Mouse (Mus musculus) neural tube, embryonic 14.5 days (tissue): ENCODE results near the gene Gse1. TPM values are rescaled to one million over a fixed set of nuclear protein-coding genes. Genes with fewer than 3 reads are reported as not detected.
A peak's percentile ranks its signal among the peaks of the same experiment; 100 is the strongest.

Experiments
- ATAC-seq: fragments of 200-750 bp; cut with Nextera tagmentation; 2 replicates; pipeline ENCODE4 v1.8.0; 2017; ENCODE audit warnings: low read depth, mild to moderate bottlenecking, moderate TSS enrichment, moderate library complexity
- H3K27ac ChIP-seq: fragments of 300-500 bp; sonication (generic); 2 replicates; pipeline ENCODE4 v1.5.1; 2014; ENCODE audit warnings: low read depth, mild to moderate bottlenecking, control low read depth, low read length, moderate library complexity, mixed read lengths
- H3K27me3 ChIP-seq: fragments of 300-500 bp; sonication (generic); 2 replicates; pipeline ENCODE4 v1.6.1; 2014; ENCODE audit warnings: low read length; ENCODE audit not compliant: control insufficient read depth, insufficient read depth
- H3K36me3 ChIP-seq: fragments of 300-500 bp; sonication (generic); 2 replicates; pipeline ENCODE4 v1.6.1; 2014; ENCODE audit warnings: low read length, mixed read lengths; ENCODE audit not compliant: control insufficient read depth, insufficient read depth
- H3K4me1 ChIP-seq: fragments of 300-500 bp; sonication (generic); 2 replicates; pipeline ENCODE4 v1.6.1; 2014; ENCODE audit warnings: low read length; ENCODE audit not compliant: control insufficient read depth, insufficient read depth
- H3K4me2 ChIP-seq: fragments of 300-500 bp; sonication (generic); 2 replicates; pipeline ENCODE4 v1.6.1; 2014; ENCODE audit warnings: mild to moderate bottlenecking, low read depth, low read length, control low read depth
- H3K4me3 ChIP-seq: fragments of 300-500 bp; sonication (generic); 2 replicates; pipeline ENCODE4 v1.5.1; 2014; ENCODE audit warnings: low read depth, low read length, control low read depth, mixed read lengths
- H3K9ac ChIP-seq: fragments of 300-500 bp; sonication (generic); replicated peaks from 2 replicates; pipeline ENCODE4 v1.6.1; 2014; ENCODE audit warnings: low read depth, mild to moderate bottlenecking, control low read depth, low read length, mixed read lengths
- H3K9me3 ChIP-seq: fragments of 300-500 bp; sonication (generic); 2 replicates; pipeline ENCODE4 v1.6.1; 2016; ENCODE audit warnings: low read length; ENCODE audit not compliant: control insufficient read depth
- WGBS: fragments of 180-500 bp; shearing (Covaris S2); extraction: QIAGEN DNeasy Blood & Tissue Kit; methylation state at CpG from one replicate; pipeline ENCODE4 v1.1.7; 2014; 5-methylcytosine and 5-hydroxymethylcytosine counted together
- polyA plus RNA-seq: library from polyadenylated mRNA; unstranded; fragments of >200 nt; fragmentation: Nextera tagmentation; extraction: Ambion mirVana; gene quantifications from 2 replicates; pipeline ENCODE4 v1.2.1, GENCODE M21; 2014

Gene Gse1
- polyA plus RNA-seq: 19.2 and 23.3 TPM in 2 replicates

DNA sequence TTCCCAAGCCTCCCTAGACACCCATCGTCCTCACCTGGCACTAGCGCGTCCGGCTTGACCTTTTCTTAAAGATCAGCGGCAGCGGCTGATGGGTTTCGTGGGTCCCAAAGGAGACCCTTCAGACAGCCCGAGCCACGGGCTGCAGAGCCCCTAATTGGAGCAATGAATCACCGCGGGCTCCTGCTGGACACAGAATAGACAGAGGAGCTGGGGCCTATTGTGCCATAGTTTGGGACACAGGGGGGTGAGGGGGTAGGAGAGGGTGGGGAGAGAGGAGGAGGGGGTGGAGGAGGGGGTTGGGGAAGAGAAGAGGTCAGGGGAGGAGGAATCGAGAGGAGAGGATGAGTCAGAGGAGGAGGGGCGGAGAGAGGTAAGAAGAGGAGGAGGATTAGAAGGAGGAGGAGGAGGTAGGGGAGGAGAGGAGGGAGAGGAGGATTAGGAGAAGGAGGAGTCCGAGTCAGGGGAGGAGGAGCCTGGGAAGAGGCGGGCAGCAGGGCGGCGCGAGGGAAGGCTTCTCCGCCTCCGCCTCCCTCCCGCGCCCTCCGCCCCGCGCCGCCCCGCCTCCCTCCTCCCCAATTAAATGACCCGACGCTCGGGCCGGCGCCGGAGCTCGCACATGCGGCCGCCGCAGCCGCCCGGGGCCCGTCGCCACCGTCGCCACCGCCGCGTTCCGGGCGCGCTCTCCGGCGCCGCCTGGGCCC, at the start of gene Gse1:
Gene Gse1, plus strand, starts transcription at position 566 of the 701 bp plus-strand sequence.
- H3K9ac ChIP-seq: peak within 1 kb of the TSS; percentile 75
- peak within 1 kb of the TSS; percentile 64 for H3K27ac ChIP-seq
- peak within 1 kb of the TSS; percentile 92 for H3K4me2 ChIP-seq
- H3K36me3 ChIP-seq: no peaks in the 10 kb centered on the region
- ATAC-seq: peak; percentile 53
- H3K9me3 ChIP-seq: no peaks in the 10 kb centered on the region
- H3K27me3 ChIP-seq: no peaks in the 10 kb centered on the region
- H3K4me1 ChIP-seq: peaks cover 54% of the 10 kb centered on the region
- H3K4me3 ChIP-seq: peak within 1 kb of the TSS; percentile 58
- 3% methylated on average over 19 of the region's 52 CpGs for WGBS

DNA sequence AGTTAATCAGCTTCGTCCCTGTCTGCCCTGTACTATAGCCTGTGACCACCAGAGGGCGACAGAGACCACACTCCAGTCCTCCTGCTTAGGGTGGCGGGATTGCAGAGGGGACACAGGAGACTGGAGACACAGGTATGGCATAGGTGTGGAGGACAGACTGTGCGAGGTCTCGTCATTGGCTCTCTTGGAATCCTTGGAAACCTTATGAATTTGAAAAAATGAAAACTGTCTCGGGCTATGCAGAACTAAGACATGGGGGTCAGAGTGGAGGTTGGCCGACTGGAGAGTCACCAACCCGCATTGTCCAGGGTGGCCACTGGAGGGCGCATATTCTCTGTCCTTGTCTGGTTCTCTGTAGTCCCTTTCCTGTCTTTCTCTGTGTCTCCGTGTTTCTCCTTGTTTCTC, 49.2 kb upstream of the Gse1 start:
- 0% methylated on average over 10 of the region's 10 CpGs for WGBS
- H3K27me3 ChIP-seq: peaks cover 4% of the 10 kb centered on the region; the same call in 1 of the 2 replicates
- H3K27ac ChIP-seq: no peak overlapping the region
- no peak overlapping the region for H3K9ac ChIP-seq
- peaks cover 23% of the 10 kb centered on the region for H3K4me1 ChIP-seq
- no peak overlapping the region for H3K4me3 ChIP-seq
- no peaks in the 10 kb centered on the region for H3K9me3 ChIP-seq
- H3K4me2 ChIP-seq: peak overlapping the region; percentile 24; the same call in 1 of the 2 replicates
- peak; percentile 58 for ATAC-seq
- H3K36me3 ChIP-seq: no peaks in the 10 kb centered on the region

DNA sequence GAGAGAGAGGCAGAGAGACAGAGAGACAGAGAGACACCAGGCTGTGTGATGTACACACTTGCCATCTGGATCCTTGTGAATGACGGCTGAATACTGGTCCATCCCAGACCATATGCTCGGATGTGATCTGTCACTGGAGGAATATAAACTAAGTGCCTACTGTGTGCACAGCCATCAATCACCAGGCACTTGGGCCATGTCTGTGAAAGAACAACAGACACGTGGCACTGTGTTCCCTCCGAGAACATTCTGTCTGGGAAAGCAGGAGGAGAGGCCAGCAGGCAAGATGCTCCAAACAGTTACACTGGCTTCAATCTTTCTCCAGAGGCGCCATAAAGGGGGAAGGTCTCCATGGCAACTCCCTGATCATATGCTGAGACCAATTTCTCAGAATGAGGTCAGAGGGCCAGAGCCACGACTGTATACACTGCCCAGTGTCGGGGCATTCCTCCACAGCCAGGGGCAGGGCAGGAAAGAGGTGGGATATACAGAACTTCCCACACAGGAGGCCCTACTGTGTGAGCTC, 47.7 kb upstream of the Gse1 start:
- ATAC-seq: no peak
- 20% methylated on average over 7 of the region's 7 CpGs for WGBS
- no peaks in the 10 kb centered on the region for H3K36me3 ChIP-seq
- H3K4me1 ChIP-seq: peaks cover 31% of the 10 kb centered on the region
- no peaks in the 10 kb centered on the region for H3K27me3 ChIP-seq
- no peak overlapping the region for H3K4me2 ChIP-seq
- no peak overlapping the region for H3K4me3 ChIP-seq
- no peaks in the 10 kb centered on the region for H3K9me3 ChIP-seq
- no peak overlapping the region for H3K9ac ChIP-seq
- H3K27ac ChIP-seq: no peak overlapping the region

DNA sequence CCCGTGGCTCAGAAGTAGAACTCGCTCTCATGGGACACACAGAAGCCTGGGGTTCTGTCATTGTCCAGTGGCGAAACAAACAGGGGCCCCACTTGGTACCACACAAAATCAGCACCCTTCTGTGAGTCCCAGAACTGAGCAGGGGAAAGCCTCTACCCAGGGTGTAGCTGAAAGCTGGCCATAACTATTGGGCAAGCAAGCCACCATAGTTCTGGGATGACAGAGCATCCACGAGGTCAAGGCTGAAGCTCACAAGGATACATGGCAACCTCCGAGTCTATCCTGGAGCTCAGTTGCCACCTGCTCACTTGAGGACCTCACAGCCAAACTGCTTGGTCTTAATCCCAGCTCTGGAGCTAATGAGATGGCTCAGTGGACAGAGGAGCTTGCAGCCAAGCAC, 47.0 kb upstream of the Gse1 start:
- Histone ChIP-seq H3K4me2 (no peak overlapping the region), H3K4me1 (peaks cover 36% of the 10 kb centered on the region), H3K27ac (no peak overlapping the region), H3K4me3 (no peak overlapping the region), H3K9ac (no peak overlapping the region), H3K9me3 (no peaks in the 10 kb centered on the region), H3K27me3 (no peaks in the 10 kb centered on the region), H3K36me3 (no peaks in the 10 kb centered on the region)
- no peak for ATAC-seq
- WGBS: 93% methylated on average over 5 of the region's 5 CpGs

DNA sequence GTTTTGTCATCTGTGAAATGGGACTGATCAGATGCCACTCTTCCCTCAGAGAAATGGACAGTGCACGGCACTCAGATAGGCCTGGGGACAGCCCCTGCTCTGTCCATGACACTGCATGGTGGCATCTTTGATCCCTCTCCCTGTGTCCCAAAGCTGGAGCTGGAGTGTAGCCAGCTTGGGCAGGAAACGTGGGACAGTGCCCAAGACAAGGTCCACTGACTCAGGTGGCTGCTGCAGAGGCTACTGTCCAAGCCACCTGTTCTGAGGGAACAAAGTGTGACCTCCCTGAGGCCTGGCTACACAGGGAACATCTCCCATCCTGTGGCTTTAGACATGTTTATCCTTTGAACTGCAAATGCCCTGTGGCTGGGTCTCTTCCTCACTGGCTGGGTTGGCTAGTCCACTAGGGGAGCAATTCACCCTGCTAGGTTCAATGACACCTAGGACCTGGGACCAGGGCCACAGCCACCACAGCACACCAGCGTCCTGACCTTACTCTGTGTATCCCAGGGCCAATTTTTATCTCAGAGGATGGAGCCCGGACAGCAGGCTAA, 46.3 kb upstream of the Gse1 start:
- WGBS: 83% methylated on average over 4 of the region's 4 CpGs
- no peak overlapping the region for H3K27ac ChIP-seq
- no peak for ATAC-seq
- H3K27me3 ChIP-seq: no peaks in the 10 kb centered on the region
- H3K4me3 ChIP-seq: no peak overlapping the region
- H3K4me1 ChIP-seq: peaks cover 35% of the 10 kb centered on the region
- H3K4me2 ChIP-seq: no peak overlapping the region
- H3K9ac ChIP-seq: no peak overlapping the region
- no peaks in the 10 kb centered on the region for H3K9me3 ChIP-seq
- H3K36me3 ChIP-seq: no peaks in the 10 kb centered on the region

DNA sequence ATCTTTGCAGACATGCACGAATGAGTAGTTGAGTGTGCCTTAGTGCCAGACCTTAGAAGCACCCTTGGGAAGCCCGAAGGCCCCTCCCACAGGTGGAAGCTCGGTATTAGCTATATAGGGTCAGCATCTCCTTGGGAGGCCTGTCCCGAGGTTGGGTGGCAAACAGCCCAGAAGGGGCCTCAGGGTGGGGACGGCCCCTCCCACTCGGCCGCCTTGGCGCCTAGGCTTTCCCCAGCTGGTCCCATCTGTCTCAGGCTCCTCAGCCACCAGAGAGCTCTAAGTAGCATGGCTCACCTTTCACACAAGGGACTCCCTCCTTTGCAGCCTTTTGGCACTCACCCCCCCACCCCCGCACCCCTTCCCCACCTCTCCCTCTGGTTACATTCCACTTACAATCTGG, 43.9 kb upstream of the Gse1 start:
- no peak for ATAC-seq
- Histone ChIP-seq H3K4me3 (no peak overlapping the region), H3K27ac (no peak overlapping the region; the same call in 1 of the 2 replicates)

DNA sequence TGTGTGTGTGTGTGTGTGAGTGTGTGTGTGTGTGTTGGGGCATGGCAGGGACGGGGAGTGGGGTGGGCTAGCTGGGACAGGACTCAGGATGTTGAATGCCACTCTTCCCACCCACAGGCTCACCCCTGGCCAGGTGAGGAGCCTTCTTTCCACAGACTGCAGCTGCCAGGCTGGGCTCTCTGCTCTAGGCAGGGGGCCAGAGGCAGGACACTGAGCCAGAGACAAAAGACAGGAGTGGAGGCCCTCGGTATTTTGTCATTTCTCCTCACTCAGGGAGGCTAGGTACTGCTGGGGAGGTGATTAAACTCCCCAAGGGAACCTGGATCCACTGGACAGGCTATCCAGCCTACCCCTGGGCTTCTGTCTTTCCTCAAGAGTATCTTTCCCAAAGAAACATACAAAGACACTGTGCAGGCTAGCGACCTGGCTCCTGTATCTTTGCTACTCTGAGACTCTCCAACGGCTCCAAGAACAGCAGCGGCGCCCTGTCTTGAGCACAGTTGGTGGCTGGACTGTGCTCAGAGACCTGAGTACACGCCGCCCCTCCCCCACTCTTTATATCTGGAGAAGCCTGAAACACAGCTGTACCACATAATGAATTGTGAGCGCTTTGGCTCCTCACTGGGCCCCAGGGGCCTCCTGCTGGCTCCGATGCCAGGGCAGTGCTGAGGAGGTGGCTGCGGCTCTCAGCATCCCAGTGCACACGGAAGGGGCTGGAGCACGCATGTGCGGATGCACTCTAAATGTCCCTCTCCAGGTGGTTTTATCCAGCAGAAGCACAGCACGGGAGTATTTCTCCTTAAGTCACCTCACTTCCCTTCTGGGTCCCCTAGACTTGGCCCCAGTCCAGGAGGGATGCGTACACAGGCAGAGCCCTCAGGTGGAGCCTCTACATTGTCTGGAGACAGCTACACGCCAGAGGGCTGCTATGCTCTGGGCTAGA, 43.1 kb upstream of the Gse1 start:
- ATAC-seq: peak; percentile 63; the same call in 1 of the 2 replicates
- Histone ChIP-seq H3K4me1 (peaks cover 20% of the 10 kb centered on the region), H3K27me3 (no peaks in the 10 kb centered on the region), H3K4me3 (no peak overlapping the region), H3K9ac (peak overlapping the region; percentile 26), H3K27ac (peak overlapping the region; percentile 81), H3K9me3 (no peaks in the 10 kb centered on the region), H3K36me3 (no peaks in the 10 kb centered on the region), H3K4me2 (peak overlapping the region; percentile 23; the same call in 1 of the 2 replicates)
- 15% methylated on average over 17 of the region's 17 CpGs for WGBS

More for the DNA sequence above, 43.9 kb upstream of the Gse1 start:
- peaks cover 19% of the 10 kb centered on the region for H3K4me1 ChIP-seq
- WGBS: 36% methylated on average over 9 of the region's 9 CpGs
- H3K9ac ChIP-seq: no peak overlapping the region
- H3K36me3 ChIP-seq: no peaks in the 10 kb centered on the region
- no peaks in the 10 kb centered on the region for H3K27me3 ChIP-seq
- no peaks in the 10 kb centered on the region for H3K9me3 ChIP-seq
- no peak overlapping the region for H3K4me2 ChIP-seq

DNA sequence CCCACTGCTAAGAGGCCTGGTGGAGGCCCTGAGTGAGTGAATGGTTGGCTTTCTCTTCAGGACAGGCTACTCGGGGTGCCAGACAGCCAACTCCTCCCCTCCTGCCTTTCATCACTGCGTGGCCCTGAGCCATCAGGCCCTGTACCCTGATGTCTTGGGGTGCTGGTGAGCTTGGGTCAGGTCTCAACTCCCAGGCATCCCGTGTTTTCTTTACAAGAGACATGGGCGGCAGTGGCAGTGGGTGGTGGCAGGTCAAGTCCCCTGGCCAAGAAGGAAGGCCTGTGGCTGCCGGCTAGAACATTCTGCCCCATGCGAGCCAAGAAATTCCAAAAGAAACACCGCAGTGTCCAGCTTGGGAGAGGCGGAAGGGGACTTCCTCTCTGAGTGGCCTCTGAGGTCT, 41.8 kb upstream of the Gse1 start:
- H3K9me3 ChIP-seq: no peaks in the 10 kb centered on the region
- no peak for ATAC-seq
- H3K27ac ChIP-seq: 0 out of 2 replicates have a peak overlapping the region, but pooled peaks have one; percentile 3
- peaks cover 32% of the 10 kb centered on the region for H3K4me1 ChIP-seq
- no peaks in the 10 kb centered on the region for H3K27me3 ChIP-seq
- WGBS: 58% methylated on average over 8 of the region's 8 CpGs
- no peak overlapping the region for H3K9ac ChIP-seq
- no peak overlapping the region for H3K4me2 ChIP-seq
- no peaks in the 10 kb centered on the region for H3K36me3 ChIP-seq
- no peak overlapping the region for H3K4me3 ChIP-seq
